Mouse (Mus musculus) kidney, adult 2 months (tissue): ENCODE results near the gene Eif2ak4.

Source experiments
- CTCF ChIP-seq: fragments of 200-500 bp; conservative IDR thresholded peaks from 2 replicates; pipeline ENCODE4 v1.5.1; 2011; ENCODE audit warnings: low read depth, mild to moderate bottlenecking, control low read depth, low read length, moderate library complexity, mixed read lengths; ENCODE audit not compliant: insufficient read depth, insufficient read length
- POLR2A ChIP-seq: fragments of 200-500 bp; IDR thresholded peaks from one replicate; pipeline ENCODE4 v1.6.1; 2011; ENCODE audit warnings: low read depth, low read length, control low read depth

GRCm38 (mm10) chr2:118401834-118402727, 13.7 kb downstream of the Eif2ak4 start:
- TF ChIP-seq POLR2A (no peak), CTCF (no peak)
